10 mouse cellular contexts compared by ENCODE assay signal in the genomic region with DNA sequence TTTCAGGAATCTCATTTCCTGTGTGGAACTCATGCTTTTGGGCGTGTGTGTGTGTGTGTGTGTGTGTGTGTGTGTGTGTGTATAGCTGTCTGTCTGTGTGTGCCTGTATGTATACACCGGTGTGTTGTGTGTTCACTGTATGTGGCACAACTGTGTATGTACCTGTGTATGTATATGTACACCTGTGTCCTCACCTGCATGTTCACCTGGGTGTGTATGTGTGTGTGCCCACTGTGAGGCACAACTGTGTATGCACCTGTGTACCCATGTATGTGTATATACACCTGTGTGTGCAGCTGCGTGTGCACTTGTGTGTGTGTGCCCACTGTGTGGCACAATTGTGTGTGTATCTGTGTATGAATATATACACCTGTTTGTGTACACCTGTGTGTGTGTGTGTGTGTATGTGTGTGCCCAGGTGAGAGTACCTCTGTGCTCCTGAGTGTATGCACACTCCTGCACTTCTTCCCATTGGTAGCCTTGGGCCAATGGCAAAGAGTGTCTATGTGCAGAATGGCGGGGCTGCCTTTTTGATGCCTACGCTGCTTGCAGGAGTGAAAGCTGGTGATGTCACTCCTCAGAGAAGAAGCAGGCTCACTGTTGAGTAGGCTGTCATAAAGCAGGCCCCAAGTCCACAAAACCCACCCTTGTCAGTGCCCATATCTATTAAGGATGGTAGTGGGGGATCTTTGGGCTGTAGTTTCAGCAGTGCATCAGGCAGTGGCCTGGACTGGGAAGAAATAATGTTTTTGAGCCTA.
DNase-seq lines count a peak whose midpoint lies in the region; ATAC-seq lines count a peak whose summit lies in the region.
"Had no signal": no experiment of that assay in that cellular context is flagged by ENCODE, and none has a peak within 500 bp of the region (broad histone marks: within the 10 kb centered on the region; RNA-seq: fewer than 3 reads in every experiment).

No protein-coding gene starts in this region.

- no peaks in the 10 kb centered on the region for H3K36me3 ChIP-seq in limb, embryonic 11.5 days (ENCODE audit: control insufficient read depth, insufficient read depth, low read length)
- H3K36me3 ChIP-seq in limb, embryonic 10.5 days = peaks cover 29% of the 10 kb centered on the region
- H3K36me3 ChIP-seq in forebrain, embryonic 12.5 days (replicated peaks) = peaks cover 10% of the 10 kb centered on the region; the same call in 1 of the 2 replicates
- no peaks in the 10 kb centered on the region for H3K36me3 ChIP-seq in intestine, embryonic 14.5 days (ENCODE audit: control insufficient read depth, insufficient read depth, low read length)
- H3K36me3 ChIP-seq in neural tube, embryonic 15.5 days = no peaks in the 10 kb centered on the region

- no peak for ATAC-seq in limb, embryonic 11.5 days (ENCODE audit: insufficient number of reproducible peaks, low FRiP score, low TSS enrichment, low read depth)
- ATAC-seq in forebrain, embryonic 12.5 days (ENCODE audit: low FRiP score) = 0 out of 2 replicates have a peak, but pooled peaks have one; percentile 22
- peak; percentile 40 for ATAC-seq in intestine, embryonic 14.5 days (replicated peaks; ENCODE audit: low FRiP score, low TSS enrichment, low read depth)
- no peak; the same call in 1 of the 2 replicates for ATAC-seq in neural tube, embryonic 15.5 days (ENCODE audit: low FRiP score)

- no peak overlapping the region for H3K4me3 ChIP-seq in limb, embryonic 11.5 days (ENCODE audit: low read depth, low read length)
- H3K4me3 ChIP-seq in limb, embryonic 10.5 days = no peak overlapping the region
- H3K4me3 ChIP-seq in forebrain, embryonic 12.5 days (replicated peaks) = no peak overlapping the region
- no peak overlapping the region for H3K4me3 ChIP-seq in intestine, embryonic 14.5 days (ENCODE audit: low read depth, low read length)
- H3K4me3 ChIP-seq in neural tube, embryonic 15.5 days (replicated peaks) = no peak overlapping the region

- no peak overlapping the region for H3K9ac ChIP-seq in limb, embryonic 11.5 days (ENCODE audit: low read length)
- H3K9ac ChIP-seq in forebrain, embryonic 12.5 days = no peak overlapping the region
- H3K9ac ChIP-seq in intestine, embryonic 14.5 days (ENCODE audit: low read length) = no peak overlapping the region
- no peak overlapping the region for H3K9ac ChIP-seq in neural tube, embryonic 15.5 days (replicated peaks)

- H3K4me2 ChIP-seq in limb, embryonic 11.5 days (ENCODE audit: low read depth, severe bottlenecking) = no peak overlapping the region
- H3K4me2 ChIP-seq in forebrain, embryonic 12.5 days = peak overlapping the region; percentile 38
- no peak overlapping the region for H3K4me2 ChIP-seq in intestine, embryonic 14.5 days (ENCODE audit: low read length)
- H3K4me2 ChIP-seq in neural tube, embryonic 15.5 days = no peak overlapping the region

- no peaks in the 10 kb centered on the region for H3K27me3 ChIP-seq in limb, embryonic 11.5 days (ENCODE audit: control insufficient read depth, insufficient read depth, low read length)
- H3K27me3 ChIP-seq in limb, embryonic 10.5 days (ENCODE audit: low read depth, poor library complexity, severe bottlenecking) = no peaks in the 10 kb centered on the region
- H3K27me3 ChIP-seq in forebrain, embryonic 12.5 days = no peaks in the 10 kb centered on the region
- no peaks in the 10 kb centered on the region for H3K27me3 ChIP-seq in intestine, embryonic 14.5 days (replicated peaks; ENCODE audit: control insufficient read depth, insufficient read depth, low read length)
- no peaks in the 10 kb centered on the region for H3K27me3 ChIP-seq in neural tube, embryonic 15.5 days (replicated peaks)

- H3K4me1 ChIP-seq in limb, embryonic 11.5 days (ENCODE audit: control insufficient read depth, insufficient read depth, low read length) = peaks cover 59% of the 10 kb centered on the region
- H3K4me1 ChIP-seq in limb, embryonic 10.5 days = peaks cover 71% of the 10 kb centered on the region
- peaks cover 56% of the 10 kb centered on the region for H3K4me1 ChIP-seq in forebrain, embryonic 12.5 days
- H3K4me1 ChIP-seq in intestine, embryonic 14.5 days (replicated peaks; ENCODE audit: control insufficient read depth, insufficient read depth, low read length) = peaks cover 53% of the 10 kb centered on the region
- peaks cover 20% of the 10 kb centered on the region for H3K4me1 ChIP-seq in neural tube, embryonic 15.5 days

- DNase-seq in limb, embryonic 11.5 days (ENCODE audit: low spot score) = no peak
- no peak for DNase-seq in limb, embryonic 10.5 days (ENCODE audit: low spot score)
- no peak for DNase-seq in intestine, embryonic 14.5 days (ENCODE audit: low spot score)
- no peak for DNase-seq in cerebellum, adult 18-20 months
- DNase-seq in kidney, postnatal 36 days = no peak
- DNase-seq: kidney, postnatal 25 days; lung, adult 2 months; thymus, postnatal 36 days had no signal

- peak overlapping the region; percentile 42; the same call in 1 of the 2 replicates for H3K27ac ChIP-seq in limb, embryonic 11.5 days (replicated peaks; ENCODE audit: low read depth, low read length)
- no peak overlapping the region; the same call in 1 of the 2 replicates for H3K27ac ChIP-seq in limb, embryonic 10.5 days
- H3K27ac ChIP-seq in forebrain, embryonic 12.5 days = peak overlapping the region; percentile 84
- peak overlapping the region; percentile 90 for H3K27ac ChIP-seq in intestine, embryonic 14.5 days (ENCODE audit: low read depth)
- H3K27ac ChIP-seq in neural tube, embryonic 15.5 days (replicated peaks) = peak overlapping the region; percentile 70; the same call in 1 of the 2 replicates

- no peaks in the 10 kb centered on the region for H3K9me3 ChIP-seq in limb, embryonic 11.5 days (ENCODE audit: control insufficient read depth, low read length)
- no peaks in the 10 kb centered on the region for H3K9me3 ChIP-seq in limb, embryonic 10.5 days (replicated peaks)
- H3K9me3 ChIP-seq in forebrain, embryonic 12.5 days = 0 out of 2 replicates have a peak, but pooled peaks cover 3% of the 10 kb centered on the region
- peaks cover 4% of the 10 kb centered on the region; the same call in 1 of the 2 replicates for H3K9me3 ChIP-seq in intestine, embryonic 14.5 days (ENCODE audit: control insufficient read depth, low read length)
- H3K9me3 ChIP-seq in neural tube, embryonic 15.5 days (replicated peaks) = no peaks in the 10 kb centered on the region

- 89% methylated on average over 5 of the region's 5 CpGs for WGBS in limb, embryonic 11.5 days
- WGBS in limb, embryonic 10.5 days = 90% methylated on average over 5 of the region's 5 CpGs
- 61% methylated on average over 5 of the region's 5 CpGs for WGBS in forebrain, embryonic 12.5 days
- WGBS in intestine, embryonic 14.5 days = 74% methylated on average over 5 of the region's 5 CpGs
- 69% methylated on average over 5 of the region's 5 CpGs for WGBS in neural tube, embryonic 15.5 days

Comparison
In these comparisons a context has a peak if more than half of its experiments do, and no peak if none do; other contexts are left out.
1. ATAC-seq: peak in forebrain, embryonic 12.5 days (single experiment) and intestine, embryonic 14.5 days (single experiment); none in limb, embryonic 11.5 days (single experiment) and neural tube, embryonic 15.5 days (single experiment).